Mouse (Mus musculus): Measurements from ENCODE around the gene Prmt7. TPM values are rescaled to one million over a fixed set of nuclear protein-coding genes. Genes with fewer than 3 reads are reported as not detected.
"Not testable (repeated sequence)": the region's sequence is repeated elsewhere in the genome, so short reads cannot be mapped to it uniquely, and the experiment has no call there.

Prmt7 gene
- polyA plus RNA-seq, 1 experiment = 8.0 TPM

GRCm38 (mm10) chr8:106193162-106193561 lies 17.6 kb upstream of the Prmt7 start:
- peaks cover 6% of the 10 kb centered on the region; the same call in 1 of the 2 replicates for H3K4me1 ChIP-seq (ENCODE audit: control insufficient read depth, insufficient read depth, insufficient read length, low read length)
- peak overlapping the region; percentile 66; the same call in 1 of the 2 replicates for H3K27ac ChIP-seq (replicated peaks; ENCODE audit: low read depth, low read length)

GRCm38 (mm10) chr8:106194062-106194461 lies 16.7 kb upstream of the Prmt7 start:
- Histone ChIP-seq H3K4me3 (ENCODE audit: insufficient read depth, low read depth, low read length) (no peak overlapping the region), H3K4me1 (ENCODE audit: control insufficient read depth, insufficient read depth, insufficient read length, low read length) (peaks cover 6% of the 10 kb centered on the region; the same call in 1 of the 2 replicates), H3K27ac (replicated peaks; ENCODE audit: low read depth, low read length) (no peak overlapping the region)

More at GRCm38 (mm10) chr8:106193162-106193561, 17.6 kb upstream of the Prmt7 start:
- H3K4me3 ChIP-seq (ENCODE audit: insufficient read depth, low read depth, low read length) = no peak overlapping the region

DNA sequence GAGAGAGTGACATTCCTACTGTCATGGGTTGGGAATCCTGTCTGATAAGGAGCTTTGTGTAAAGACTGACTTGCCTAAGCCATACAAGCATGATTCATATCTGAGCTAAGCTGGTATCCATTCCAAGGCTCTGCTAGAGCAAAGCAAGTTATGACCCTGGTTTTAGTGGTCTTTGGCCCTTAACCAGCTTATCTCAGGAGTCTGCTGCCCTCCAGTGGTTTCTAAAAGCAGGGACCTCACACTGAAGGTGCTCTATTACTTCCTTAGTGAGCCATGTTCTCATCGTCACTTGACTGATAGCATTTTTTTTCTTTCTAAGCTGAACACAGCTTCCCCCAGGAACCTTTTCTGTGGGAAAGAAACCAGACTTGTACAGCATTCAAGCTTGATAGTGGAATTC lies 12.0 kb upstream of the Prmt7 start:
- H3K4me1 ChIP-seq (ENCODE audit: control insufficient read depth, insufficient read depth, insufficient read length, low read length) = no peaks in the 10 kb centered on the region
- H3K4me3 ChIP-seq (ENCODE audit: insufficient read depth, low read depth, low read length) = no peak overlapping the region
- no peak overlapping the region for H3K27ac ChIP-seq (replicated peaks; ENCODE audit: low read depth, low read length)

DNA sequence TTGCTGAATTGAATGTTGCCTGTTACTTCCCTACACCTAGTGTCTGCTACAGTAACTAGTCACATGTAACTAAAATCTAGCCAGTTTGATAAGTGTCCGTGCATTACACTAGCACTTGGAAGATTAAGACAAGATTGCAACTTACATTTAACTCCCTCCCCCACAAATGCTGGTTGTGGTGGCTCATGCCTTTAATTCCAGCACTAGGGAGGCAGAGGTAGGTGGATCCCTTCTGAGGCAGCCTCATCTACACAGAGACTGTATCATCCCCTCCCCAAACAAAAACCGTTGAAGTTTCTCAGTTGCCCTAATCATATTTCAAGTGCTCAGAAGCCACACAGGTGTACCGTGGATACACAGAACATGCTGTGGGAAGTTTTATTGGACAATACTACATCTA lies 11.1 kb upstream of the Prmt7 start:
- not testable (repeated sequence) for H3K4me1 ChIP-seq (ENCODE audit: control insufficient read depth, insufficient read depth, insufficient read length, low read length); H3K4me3 ChIP-seq (ENCODE audit: insufficient read depth, low read depth, low read length); H3K27ac ChIP-seq (replicated peaks; ENCODE audit: low read depth, low read length)

DNA sequence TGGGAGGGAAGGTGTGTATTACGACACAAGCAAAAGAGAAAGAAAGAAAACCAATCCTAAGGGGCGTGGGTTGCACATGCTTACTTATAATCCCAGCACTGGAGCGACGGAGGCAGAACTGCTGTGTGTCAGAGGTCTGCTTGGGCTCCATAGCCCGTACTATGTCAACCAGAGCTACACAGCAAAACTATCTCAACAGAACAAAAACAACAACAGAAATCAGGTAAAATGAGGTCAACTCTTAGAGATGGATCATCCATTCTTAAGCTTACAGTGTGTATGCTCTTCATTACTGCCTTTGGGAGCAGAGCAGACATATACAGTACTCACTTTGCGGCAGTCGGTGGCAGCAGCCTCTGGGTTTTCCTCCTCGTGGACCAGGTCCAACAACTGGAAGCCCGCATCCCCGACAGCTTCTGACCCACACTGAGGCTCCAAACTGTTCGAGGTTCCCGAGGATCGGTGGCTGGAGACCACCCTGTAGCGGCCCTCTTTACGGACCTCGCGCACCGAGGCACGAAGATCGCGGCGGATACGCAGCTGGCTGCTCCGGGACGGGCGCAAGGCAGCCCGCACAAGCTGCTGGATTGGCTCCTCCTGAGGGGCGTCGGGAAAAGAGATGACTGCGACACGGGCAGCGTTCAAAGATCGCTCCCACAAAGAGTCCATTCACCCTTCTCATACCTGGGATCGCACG lies 553 bp upstream of the Prmt7 start:
- peak overlapping the region; percentile 79 for H3K4me3 ChIP-seq (ENCODE audit: insufficient read depth, low read depth, low read length)
- H3K4me1 ChIP-seq (ENCODE audit: control insufficient read depth, insufficient read depth, insufficient read length, low read length) = no peaks in the 10 kb centered on the region
- H3K27ac ChIP-seq (replicated peaks; ENCODE audit: low read depth, low read length) = peak overlapping the region; percentile 73

DNA sequence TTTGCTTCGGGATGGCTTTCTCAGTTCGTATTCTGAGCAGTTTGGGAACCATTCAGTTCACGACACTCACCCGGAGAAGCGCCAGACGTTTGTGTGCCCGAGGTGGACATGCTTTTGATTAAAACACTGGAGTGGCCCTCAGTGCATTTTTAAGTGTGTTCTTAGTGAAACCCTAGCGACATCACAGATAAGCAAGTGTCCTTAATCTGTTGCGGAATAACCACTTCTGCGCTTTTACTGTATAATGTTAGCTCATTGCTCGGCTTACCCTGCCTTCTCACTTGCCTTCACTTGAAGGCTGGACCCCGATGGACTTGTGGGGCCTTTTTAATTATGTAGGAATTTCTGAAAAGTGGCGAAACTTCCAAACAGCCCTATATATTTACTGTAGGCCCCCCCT lies 685 bp downstream of the Prmt7 start:
- H3K4me3 ChIP-seq (ENCODE audit: insufficient read depth, low read depth, low read length) = peak overlapping the region; percentile 79
- peak overlapping the region; percentile 16 for H3K27ac ChIP-seq (replicated peaks; ENCODE audit: low read depth, low read length)
- no peaks in the 10 kb centered on the region for H3K4me1 ChIP-seq (ENCODE audit: control insufficient read depth, insufficient read depth, insufficient read length, low read length)

DNA sequence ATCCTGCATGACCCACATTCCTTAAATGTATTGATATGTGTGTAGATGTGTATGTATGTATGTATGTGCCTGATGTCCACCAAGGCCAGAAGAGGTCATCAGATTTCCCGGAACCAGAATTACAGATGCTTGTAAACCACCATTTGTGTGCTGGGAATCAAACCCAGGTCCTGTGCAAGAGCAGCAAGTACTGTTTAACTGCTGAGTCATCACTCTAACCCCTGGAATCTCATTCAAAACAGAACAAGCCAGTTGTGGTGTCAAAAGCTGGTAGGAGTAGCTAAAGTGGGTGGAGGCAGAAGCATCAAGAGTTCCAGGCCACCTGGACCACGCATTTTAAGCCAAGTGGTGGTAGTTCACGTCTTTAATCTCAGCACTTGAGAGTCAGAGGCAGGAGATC lies 3.2 kb downstream of the Prmt7 start:
- H3K27ac ChIP-seq (replicated peaks; ENCODE audit: low read depth, low read length) = no peak overlapping the region
- H3K4me1 ChIP-seq (ENCODE audit: control insufficient read depth, insufficient read depth, insufficient read length, low read length) = no peaks in the 10 kb centered on the region
- no peak overlapping the region for H3K4me3 ChIP-seq (ENCODE audit: insufficient read depth, low read depth, low read length)

DNA sequence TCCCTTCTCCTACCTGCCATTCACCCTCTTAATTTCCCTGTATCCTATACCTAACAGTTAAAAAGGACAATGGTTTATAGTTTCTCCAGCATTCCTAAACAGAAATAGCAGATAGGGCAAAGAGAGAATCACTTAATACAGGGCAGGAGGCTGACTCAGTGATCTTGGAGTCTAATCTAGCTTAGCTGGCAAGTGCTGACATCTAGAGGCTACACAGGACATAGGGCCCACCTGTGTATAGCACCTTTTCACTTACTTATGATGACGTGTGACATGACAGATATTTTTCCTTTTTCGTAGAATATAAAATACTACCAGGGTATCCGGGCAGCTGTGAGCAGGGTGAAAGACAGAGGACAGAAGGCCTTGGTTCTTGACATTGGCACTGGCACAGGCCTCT lies 8.9 kb downstream of the Prmt7 start:
- Histone ChIP-seq H3K27ac (replicated peaks; ENCODE audit: low read depth, low read length) (no peak overlapping the region), H3K4me1 (ENCODE audit: control insufficient read depth, insufficient read depth, insufficient read length, low read length) (no peaks in the 10 kb centered on the region), H3K4me3 (ENCODE audit: insufficient read depth, low read depth, low read length) (no peak overlapping the region)

GRCm38 (mm10) chr8:106226589-106226988 lies 15.9 kb downstream of the Prmt7 start:
- Histone ChIP-seq H3K27ac (replicated peaks; ENCODE audit: low read depth, low read length) (no peak overlapping the region), H3K4me3 (ENCODE audit: insufficient read depth, low read depth, low read length) (no peak overlapping the region), H3K4me1 (ENCODE audit: control insufficient read depth, insufficient read depth, insufficient read length, low read length) (no peaks in the 10 kb centered on the region)

GRCm38 (mm10) chr8:106231536-106231935 lies 20.8 kb downstream of the Prmt7 start:
- H3K4me1 ChIP-seq (ENCODE audit: control insufficient read depth, insufficient read depth, insufficient read length, low read length) = no peaks in the 10 kb centered on the region
- H3K27ac ChIP-seq (replicated peaks; ENCODE audit: low read depth, low read length) = no peak overlapping the region
- no peak overlapping the region for H3K4me3 ChIP-seq (ENCODE audit: insufficient read depth, low read depth, low read length)

GRCm38 (mm10) chr8:106232751-106233150 lies 22.0 kb downstream of the Prmt7 start:
- Histone ChIP-seq H3K4me3 (ENCODE audit: insufficient read depth, low read depth, low read length) (no peak overlapping the region), H3K4me1 (ENCODE audit: control insufficient read depth, insufficient read depth, insufficient read length, low read length) (no peaks in the 10 kb centered on the region), H3K27ac (replicated peaks; ENCODE audit: low read depth, low read length) (no peak overlapping the region)

GRCm38 (mm10) chr8:106234567-106235261 lies 24.0 kb downstream of the Prmt7 start:
- Histone ChIP-seq H3K4me1 (ENCODE audit: control insufficient read depth, insufficient read depth, insufficient read length, low read length) (no peaks in the 10 kb centered on the region), H3K27ac (replicated peaks; ENCODE audit: low read depth, low read length) (no peak overlapping the region), H3K4me3 (ENCODE audit: insufficient read depth, low read depth, low read length) (no peak overlapping the region)

GRCm38 (mm10) chr8:106237106-106237505 lies 26.4 kb downstream of the Prmt7 start:
- Histone ChIP-seq H3K4me3 (ENCODE audit: insufficient read depth, low read depth, low read length) (no peak overlapping the region), H3K27ac (replicated peaks; ENCODE audit: low read depth, low read length) (no peak overlapping the region), H3K4me1 (ENCODE audit: control insufficient read depth, insufficient read depth, insufficient read length, low read length) (no peaks in the 10 kb centered on the region)

GRCm38 (mm10) chr8:106250186-106250585 lies 39.5 kb downstream of the Prmt7 start:
- Histone ChIP-seq H3K4me3 (ENCODE audit: insufficient read depth, low read depth, low read length) (no peak overlapping the region), H3K27ac (replicated peaks; ENCODE audit: low read depth, low read length) (no peak overlapping the region), H3K4me1 (ENCODE audit: control insufficient read depth, insufficient read depth, insufficient read length, low read length) (no peaks in the 10 kb centered on the region)

DNA sequence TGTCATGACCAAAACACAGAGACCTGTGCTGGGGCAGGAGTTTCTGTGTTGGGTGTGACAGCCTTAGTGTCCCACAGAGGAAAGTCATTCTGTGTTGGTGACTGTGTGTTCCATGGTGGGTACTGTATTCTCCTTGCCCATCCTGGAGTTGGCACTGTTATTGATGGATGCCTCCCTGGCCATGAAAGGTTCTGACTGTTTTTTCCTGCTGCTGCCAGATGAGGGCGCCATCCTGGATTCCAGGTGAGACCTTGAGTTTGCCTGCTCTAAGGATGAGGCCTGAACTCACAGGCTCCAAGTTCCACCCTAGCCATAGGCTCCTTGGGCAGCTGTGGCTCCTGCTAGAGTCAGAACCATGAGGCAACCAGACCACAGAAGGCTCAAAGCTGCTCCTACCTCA lies 47.4 kb downstream of the Prmt7 start:
- H3K4me1 ChIP-seq (ENCODE audit: control insufficient read depth, insufficient read depth, insufficient read length, low read length) = no peaks in the 10 kb centered on the region
- H3K27ac ChIP-seq (replicated peaks; ENCODE audit: low read depth, low read length) = no peak overlapping the region
- H3K4me3 ChIP-seq (ENCODE audit: insufficient read depth, low read depth, low read length) = no peak overlapping the region
